Mouse (Mus musculus) mature B cell (primary cell): ENCODE measurements around the gene Dnajc5g.

Experiments
- in situ Hi-C: fragments of 300-500 bp; cut with MboI; formaldehyde crosslinking; loops from 2 replicates; pipeline ENCODE4 v1.14.3; 2019

Gene Dnajc5g

DNA sequence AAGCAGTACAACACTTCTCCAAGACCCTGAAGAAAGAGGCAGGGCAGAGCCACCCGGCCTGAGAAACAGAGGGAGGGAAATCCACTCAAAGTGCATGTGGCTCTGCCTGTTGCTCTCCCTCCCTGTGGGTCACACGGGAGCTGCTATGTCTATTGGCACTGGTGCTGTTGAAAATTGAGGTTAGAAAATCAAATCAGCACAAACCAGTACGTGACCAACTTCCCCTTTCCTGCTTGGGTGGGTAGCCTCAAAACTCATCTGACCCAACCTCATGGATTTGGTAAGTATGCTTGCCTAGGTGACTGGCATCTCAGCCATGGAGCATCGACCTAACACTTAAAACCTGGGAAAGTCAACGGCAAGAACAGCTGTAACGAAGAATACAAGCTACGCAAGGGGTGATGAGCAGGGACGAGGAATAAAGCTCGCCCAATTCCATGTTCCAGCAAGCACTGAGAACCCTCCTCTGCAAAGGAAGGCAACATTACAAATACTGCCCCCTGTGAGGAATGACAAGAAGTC is at the start of gene Dnajc5g:
TSS of gene Dnajc5g (plus strand) at position 472 of the 522 bp plus-strand sequence.
- in situ Hi-C loops: no loop called here

DNA sequence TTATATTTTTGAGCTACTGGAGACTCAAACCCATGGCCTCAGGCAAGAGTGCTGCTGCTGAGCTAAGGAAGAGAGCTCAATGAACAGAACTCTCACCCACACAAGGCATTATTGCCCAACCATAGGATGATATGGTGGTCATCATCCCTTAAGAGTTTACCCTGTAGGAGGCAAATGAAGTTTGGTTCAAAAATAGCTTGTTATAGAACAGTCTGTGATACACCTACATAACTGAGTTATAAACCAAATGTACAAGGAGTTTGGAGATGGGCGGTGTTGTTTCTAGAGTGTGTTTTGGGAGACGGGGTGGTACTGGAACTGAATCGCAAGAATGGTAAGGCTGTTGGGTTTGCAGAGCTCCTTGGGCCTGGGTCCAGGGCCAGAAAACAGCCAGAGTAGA is 36.3 kb upstream of the Dnajc5g start:
- in situ Hi-C loops: no loop called here

DNA sequence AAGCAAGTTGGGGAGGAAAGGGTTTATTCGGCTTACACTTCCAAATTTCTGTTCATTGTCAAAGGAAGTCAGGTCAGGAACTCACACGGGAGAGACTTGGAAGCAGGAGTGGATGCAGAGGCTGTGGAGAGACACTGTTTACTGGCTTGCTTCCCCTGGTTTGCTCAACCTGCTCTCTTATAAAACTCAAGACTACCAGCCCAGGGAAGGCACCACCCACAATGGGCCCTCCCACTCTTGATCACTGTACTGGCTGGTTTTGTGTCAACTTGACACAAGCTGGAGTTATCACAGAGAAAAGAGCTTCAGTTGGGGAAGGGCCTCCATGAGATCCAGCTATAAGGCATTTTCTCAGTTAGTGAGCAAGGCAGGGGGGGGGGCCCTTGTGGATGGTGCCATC is 35.0 kb upstream of the Dnajc5g start:
- in situ Hi-C loops: no loop called here

- in situ Hi-C loops: no loop called here
These were observed 34.3 kb upstream of the Dnajc5g start for GRCm38 (mm10) chr5:31071821-31072220.

DNA sequence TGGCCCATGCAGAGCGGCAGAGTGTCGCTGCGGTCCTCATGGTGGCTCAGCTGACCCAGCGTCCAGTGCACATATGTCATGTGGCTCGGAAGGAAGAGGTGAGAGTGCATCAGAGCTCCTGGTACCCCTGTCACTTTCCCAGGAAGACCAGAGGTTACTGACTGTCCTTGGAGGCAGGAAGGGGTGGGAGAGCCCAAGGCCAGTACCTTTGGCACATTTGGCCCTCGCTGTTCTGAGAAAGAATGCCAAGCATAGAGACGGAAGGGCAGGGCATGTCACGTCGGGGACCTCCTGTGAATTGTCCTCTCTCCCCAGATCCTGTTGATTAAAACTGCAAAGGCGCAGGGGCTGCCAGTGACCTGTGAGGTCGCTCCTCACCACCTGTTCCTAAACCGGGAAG is 32.9 kb upstream of the Dnajc5g start:
- in situ Hi-C loops: no loop called here

DNA sequence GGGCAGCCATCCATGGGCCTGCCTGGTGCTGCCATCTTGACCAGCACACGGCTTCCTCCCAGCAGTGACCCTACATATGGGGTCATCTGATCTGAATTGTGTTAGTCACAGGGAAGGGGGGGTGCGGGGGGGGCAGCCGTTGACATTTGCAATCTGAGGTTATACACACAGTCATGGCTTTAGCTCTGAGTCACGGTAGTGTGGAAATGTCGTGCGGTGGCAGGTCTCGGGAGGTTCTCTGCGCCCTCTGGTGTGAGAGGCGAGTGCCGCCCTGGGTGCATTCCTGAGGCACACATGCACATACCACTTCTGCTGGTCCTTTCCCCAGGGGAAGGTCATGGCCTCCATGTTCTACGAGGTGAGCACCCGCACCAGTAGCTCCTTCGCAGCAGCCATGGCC is 29.7 kb upstream of the Dnajc5g start:
- in situ Hi-C loops: no loop called here

- in situ Hi-C loops: no loop called here
These were observed 25.9 kb upstream of the Dnajc5g start for GRCm38 (mm10) chr5:31080059-31080794.

DNA sequence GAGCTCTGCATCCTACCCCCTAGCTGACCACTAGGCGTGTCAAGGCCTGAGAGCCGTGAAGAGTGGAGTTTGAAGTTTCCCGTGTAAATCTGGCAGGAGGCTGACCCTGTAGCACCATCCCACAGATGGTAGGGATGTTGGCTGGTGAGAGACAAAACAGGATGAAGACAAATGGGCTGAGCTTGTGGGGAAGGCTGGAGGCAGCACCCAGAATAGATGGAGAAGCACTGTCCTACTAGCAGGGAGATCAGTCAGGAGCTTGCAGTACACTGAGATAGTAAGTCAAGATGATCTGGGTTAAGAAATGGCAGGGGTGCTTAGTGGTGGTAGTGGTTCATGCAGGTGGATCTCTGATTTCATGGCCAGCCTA is 25.3 kb upstream of the Dnajc5g start:
- in situ Hi-C loops: no loop called here

- in situ Hi-C loops: no loop called here
These were observed 24.7 kb upstream of the Dnajc5g start for GRCm38 (mm10) chr5:31081386-31081785.

GRCm38 (mm10) chr5:31082355-31082754 is 23.7 kb upstream of the Dnajc5g start:
- in situ Hi-C loops: no loop called here

DNA sequence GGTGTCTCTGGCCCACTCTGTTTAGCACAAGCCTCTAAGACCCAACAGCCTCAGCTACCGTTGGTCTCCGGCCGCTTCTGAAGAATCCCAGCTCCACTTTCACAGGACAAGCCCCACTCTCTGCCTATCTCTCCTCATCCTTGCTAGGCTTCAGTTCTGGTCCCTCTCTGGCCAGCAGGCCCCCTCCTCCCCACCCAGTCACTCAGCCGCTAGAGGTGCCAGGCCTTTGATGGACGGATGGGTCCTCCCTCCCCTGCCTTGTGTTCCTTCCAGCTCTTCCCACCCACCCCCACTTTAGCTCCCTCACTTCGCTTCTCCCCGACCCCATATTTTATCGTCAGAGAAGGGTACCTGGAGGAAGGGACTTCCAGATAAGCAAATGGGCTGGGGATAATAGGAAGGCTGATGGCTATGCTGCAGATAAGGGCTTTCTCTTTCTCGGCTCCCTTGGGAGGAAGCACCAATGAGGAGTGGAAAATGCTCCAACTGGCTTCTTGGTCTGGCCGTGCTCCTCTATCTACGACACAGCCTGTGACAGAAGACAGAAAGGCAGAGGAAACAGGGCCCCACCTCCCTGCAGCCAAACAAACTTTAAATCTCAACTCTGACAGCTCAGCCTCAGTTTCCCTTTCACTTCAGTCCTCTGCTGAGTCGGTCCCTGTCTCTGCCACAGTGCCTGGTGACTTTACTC is 23.0 kb upstream of the Dnajc5g start:
- in situ Hi-C loops: no loop called here

DNA sequence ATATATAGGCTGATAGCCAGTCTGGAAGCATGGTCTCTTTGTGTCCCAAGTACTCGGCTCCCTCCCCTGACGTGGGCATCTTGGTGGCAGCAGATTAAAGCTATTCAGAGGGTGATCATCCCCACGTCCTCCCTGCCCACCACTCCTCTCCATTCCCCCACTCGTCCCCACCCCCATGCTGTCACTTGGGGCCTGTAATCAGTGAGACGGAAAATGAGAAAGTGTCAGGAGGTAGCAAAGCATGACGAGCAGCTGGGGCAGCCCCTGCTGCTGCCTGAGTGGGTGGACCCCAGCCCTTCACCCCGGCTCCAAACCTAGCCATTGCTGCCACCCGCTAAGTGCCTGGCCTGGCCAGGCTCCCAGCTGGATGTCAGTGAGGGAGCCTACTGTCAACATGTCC is 22.1 kb upstream of the Dnajc5g start:
- in situ Hi-C loops: no loop called here

GRCm38 (mm10) chr5:31086606-31087005 is 19.5 kb upstream of the Dnajc5g start:
- in situ Hi-C loops: no loop called here

GRCm38 (mm10) chr5:31087131-31087530 is 19.0 kb upstream of the Dnajc5g start:
- in situ Hi-C loops: no loop called here

DNA sequence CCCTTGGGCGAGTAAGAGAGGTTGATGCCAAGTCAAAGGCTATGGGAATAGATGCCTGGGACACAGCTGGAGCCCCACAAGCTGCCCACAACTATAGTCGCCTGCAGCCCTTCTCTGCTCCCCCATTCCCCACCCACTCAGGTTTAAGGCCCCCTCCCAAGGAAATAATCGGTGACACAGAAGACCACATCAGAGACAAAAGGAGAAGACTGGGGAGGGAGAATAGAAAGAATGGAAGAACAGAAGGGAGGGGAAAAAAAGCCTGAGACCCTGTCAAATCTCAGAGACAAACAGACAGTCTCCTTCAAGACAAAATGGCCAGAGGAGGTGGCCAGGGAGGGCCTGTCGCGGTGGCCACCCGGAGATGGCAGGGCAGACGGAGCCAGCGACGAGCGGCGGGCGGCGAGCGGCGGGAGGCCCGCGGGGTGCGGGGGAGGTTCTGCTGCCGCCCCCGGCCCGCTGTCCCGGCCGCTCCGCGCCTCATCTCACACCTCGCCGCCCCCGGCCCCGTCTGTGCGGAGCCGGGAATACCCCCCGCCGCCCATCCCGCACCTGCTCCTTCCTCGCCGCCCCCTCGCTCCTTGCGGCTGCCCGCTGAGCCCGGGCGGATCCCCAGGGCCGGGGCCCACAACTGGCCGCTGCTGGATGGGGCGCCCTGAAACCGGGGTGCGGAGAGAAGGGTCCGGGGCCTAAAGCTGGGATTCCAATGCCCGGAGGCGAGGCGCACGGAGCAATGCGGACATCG is 13.7 kb upstream of the Dnajc5g start:
- in situ Hi-C loops: no loop called here

DNA sequence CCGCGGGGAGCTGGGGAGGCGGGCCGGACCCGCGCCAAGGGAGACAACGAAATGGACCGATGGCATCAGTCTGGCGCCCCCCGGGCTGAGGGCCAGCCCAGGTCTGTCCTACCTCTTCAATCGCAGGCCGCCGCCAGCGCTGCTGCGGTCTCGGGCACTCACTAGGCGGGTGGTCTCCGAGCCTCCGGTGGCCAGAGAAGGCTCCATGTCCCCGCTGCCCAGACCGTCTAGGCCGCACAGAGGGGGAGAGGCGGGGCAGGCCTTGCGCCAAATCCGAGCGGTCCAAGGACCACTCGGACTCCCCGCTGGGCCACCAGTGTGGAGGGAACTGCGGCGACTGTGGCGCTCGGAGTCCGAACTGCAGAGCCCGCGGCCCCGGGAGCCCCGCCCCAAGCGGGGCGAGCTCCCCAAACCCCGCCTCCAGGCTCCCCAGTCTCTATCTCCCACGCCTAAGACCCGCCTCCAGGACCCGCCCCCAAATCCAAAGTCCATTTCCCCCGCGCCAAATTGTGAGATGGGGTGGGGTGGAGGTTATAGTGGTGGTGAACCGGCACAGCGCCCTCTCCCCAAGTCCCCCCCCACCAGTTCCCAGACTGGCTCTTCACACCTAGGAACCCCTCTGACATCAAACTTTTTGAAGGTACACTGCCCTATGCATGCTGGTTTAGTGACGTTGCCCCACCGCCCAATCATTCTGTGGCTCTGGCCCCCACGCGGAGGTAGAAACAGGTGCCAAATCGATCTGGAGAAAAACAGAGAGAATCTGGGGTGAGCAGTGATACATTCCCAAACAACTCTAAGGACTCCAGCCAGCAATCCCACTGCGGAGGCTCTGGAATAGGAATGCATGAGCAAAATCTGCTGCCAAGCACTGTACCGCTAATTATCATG is 12.7 kb upstream of the Dnajc5g start:
- in situ Hi-C loops: no loop called here

GRCm38 (mm10) chr5:31094100-31094798 is 11.8 kb upstream of the Dnajc5g start:
- in situ Hi-C loops: no loop called here

GRCm38 (mm10) chr5:31094799-31095691 is 11.0 kb upstream of the Dnajc5g start:
- in situ Hi-C loops: no loop called here

- in situ Hi-C loops: no loop called here
These were observed 10.2 kb upstream of the Dnajc5g start for GRCm38 (mm10) chr5:31095711-31096480.
